Mouse (Mus musculus): ENCODE data around the gene Vsig10. TPM values are rescaled to one million over a fixed set of nuclear protein-coding genes. Genes with fewer than 3 reads are reported as not detected.

Vsig10 gene
- polyA plus RNA-seq, 1 experiment from 2014 or later, result 1.4 TPM

GRCm38 (mm10) chr5:117282360-117282759, 36.5 kb upstream of the Vsig10 start:
- Histone ChIP-seq H3K9me3 (ENCODE audit: control insufficient read depth, low read length) (no peaks in the 10 kb centered on the region), H3K27ac (ENCODE audit: low read depth, low read length) (no peak overlapping the region), H3K4me2 (ENCODE audit: low read depth) (no peak overlapping the region), H3K9ac (ENCODE audit: low read length) (no peak overlapping the region), H3K4me3 (ENCODE audit: low read depth, low read length) (no peak overlapping the region), H3K27me3 (ENCODE audit: control insufficient read depth, insufficient read depth, low read length) (no peaks in the 10 kb centered on the region), H3K36me3 (ENCODE audit: control insufficient read depth, insufficient read depth, low read length) (peaks cover 6% of the 10 kb centered on the region; the same call in 1 of the 2 replicates), H3K4me1 (ENCODE audit: control insufficient read depth, insufficient read depth, low read length) (peaks cover 10% of the 10 kb centered on the region)
- no peak for ATAC-seq (ENCODE audit: insufficient read depth, low FRiP score, low TSS enrichment)
- DNase-seq (ENCODE audit: low spot score), result no peak
- WGBS, result 89% methylated on average over 8 of the region's 8 CpGs

DNA sequence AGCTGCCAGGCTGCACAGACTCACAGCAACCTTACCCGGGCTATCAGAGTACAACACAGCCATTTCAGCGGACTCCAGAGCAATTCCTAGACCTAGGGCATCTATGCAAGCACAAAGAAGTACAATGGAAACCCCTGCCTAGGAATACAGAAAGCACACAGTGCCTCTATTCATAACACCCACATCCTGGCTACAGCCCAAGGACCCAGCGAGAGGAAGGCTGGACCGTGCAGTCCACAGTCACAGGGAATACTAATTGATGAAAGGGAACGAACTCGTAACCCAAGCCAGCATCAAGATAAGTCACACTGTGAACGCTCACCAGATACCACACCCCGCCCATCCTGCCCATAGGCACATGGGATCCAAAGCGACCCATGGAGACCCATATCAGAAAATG, 34.9 kb upstream of the Vsig10 start:
- no peaks in the 10 kb centered on the region for H3K27me3 ChIP-seq (ENCODE audit: control insufficient read depth, insufficient read depth, low read length)
- 81% methylated on average over 9 of the region's 9 CpGs for WGBS
- H3K9me3 ChIP-seq (ENCODE audit: control insufficient read depth, low read length), result no peaks in the 10 kb centered on the region
- DNase-seq (ENCODE audit: low spot score), result no peak
- H3K36me3 ChIP-seq (ENCODE audit: control insufficient read depth, insufficient read depth, low read length), result peaks cover 6% of the 10 kb centered on the region; the same call in 1 of the 2 replicates
- no peak for ATAC-seq (ENCODE audit: insufficient read depth, low FRiP score, low TSS enrichment)
- no peak overlapping the region for H3K4me3 ChIP-seq (ENCODE audit: low read depth, low read length)
- no peak overlapping the region for H3K4me2 ChIP-seq (ENCODE audit: low read depth)
- H3K4me1 ChIP-seq (ENCODE audit: control insufficient read depth, insufficient read depth, low read length), result peaks cover 14% of the 10 kb centered on the region
- no peak overlapping the region for H3K27ac ChIP-seq (ENCODE audit: low read depth, low read length)
- no peak overlapping the region for H3K9ac ChIP-seq (ENCODE audit: low read length)

GRCm38 (mm10) chr5:117284682-117285081, 34.2 kb upstream of the Vsig10 start:
- Histone ChIP-seq H3K36me3 (ENCODE audit: control insufficient read depth, insufficient read depth, low read length) (peaks cover 6% of the 10 kb centered on the region; the same call in 1 of the 2 replicates), H3K4me1 (ENCODE audit: control insufficient read depth, insufficient read depth, low read length) (peaks cover 14% of the 10 kb centered on the region), H3K4me3 (ENCODE audit: low read depth, low read length) (no peak overlapping the region), H3K9ac (ENCODE audit: low read length) (no peak overlapping the region), H3K4me2 (ENCODE audit: low read depth) (no peak overlapping the region), H3K27ac (ENCODE audit: low read depth, low read length) (no peak overlapping the region), H3K27me3 (ENCODE audit: control insufficient read depth, insufficient read depth, low read length) (no peaks in the 10 kb centered on the region), H3K9me3 (ENCODE audit: control insufficient read depth, low read length) (no peaks in the 10 kb centered on the region)
- ATAC-seq (ENCODE audit: insufficient read depth, low FRiP score, low TSS enrichment) (no peak), DNase-seq (ENCODE audit: low spot score) (no peak)
- WGBS, result 84% methylated on average over 7 of the region's 7 CpGs

DNA sequence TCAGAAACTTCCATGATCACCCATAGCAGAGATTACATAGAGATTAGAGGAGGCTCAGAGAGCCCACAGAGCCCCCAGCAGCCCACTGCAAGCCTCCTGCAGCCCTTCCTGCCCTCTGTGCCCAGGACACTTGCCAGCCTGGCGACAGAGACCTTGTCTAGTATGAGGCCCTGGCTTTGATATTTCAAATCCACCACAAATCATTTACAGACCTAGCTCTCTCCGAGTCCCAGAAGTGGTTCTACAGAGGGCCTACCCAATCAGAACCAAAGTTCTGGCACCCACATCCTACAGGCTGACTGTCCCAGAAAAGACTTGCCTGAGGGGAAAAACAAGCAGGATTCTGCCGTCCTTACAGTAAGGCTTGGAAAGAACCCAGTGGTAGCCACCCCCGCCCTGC, 33.6 kb upstream of the Vsig10 start:
- ATAC-seq (ENCODE audit: insufficient read depth, low FRiP score, low TSS enrichment) (no peak), DNase-seq (ENCODE audit: low spot score) (no peak)
- Histone ChIP-seq H3K27me3 (ENCODE audit: control insufficient read depth, insufficient read depth, low read length) (no peaks in the 10 kb centered on the region), H3K9me3 (ENCODE audit: control insufficient read depth, low read length) (no peaks in the 10 kb centered on the region), H3K4me3 (ENCODE audit: low read depth, low read length) (no peak overlapping the region), H3K27ac (ENCODE audit: low read depth, low read length) (no peak overlapping the region), H3K4me1 (ENCODE audit: control insufficient read depth, insufficient read depth, low read length) (peaks cover 14% of the 10 kb centered on the region), H3K4me2 (ENCODE audit: low read depth) (no peak overlapping the region), H3K36me3 (ENCODE audit: control insufficient read depth, insufficient read depth, low read length) (peaks cover 6% of the 10 kb centered on the region; the same call in 1 of the 2 replicates), H3K9ac (ENCODE audit: low read length) (no peak overlapping the region)
- 88% methylated on average over 4 of the region's 4 CpGs for WGBS

DNA sequence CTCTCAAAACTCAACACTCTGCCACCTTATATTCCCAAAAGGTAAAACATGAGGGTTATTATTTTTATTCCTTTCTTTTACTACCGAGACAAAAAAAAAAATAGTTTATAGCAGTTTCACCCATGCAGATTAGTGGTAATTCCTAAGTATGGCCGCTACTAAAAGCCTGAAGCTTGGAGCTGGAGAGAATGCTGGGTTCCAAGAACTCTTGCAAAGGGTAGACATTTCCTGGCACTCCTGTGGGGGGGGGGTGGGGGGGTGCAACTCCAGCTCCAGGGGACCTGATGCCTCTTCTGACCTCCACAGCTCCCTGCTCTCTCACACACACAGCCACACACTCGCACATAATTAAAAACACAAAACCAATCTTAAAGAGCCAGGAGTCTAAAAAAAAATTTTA, 32.6 kb upstream of the Vsig10 start:
- Histone ChIP-seq H3K27me3 (ENCODE audit: control insufficient read depth, insufficient read depth, low read length) (no peaks in the 10 kb centered on the region), H3K4me1 (ENCODE audit: control insufficient read depth, insufficient read depth, low read length) (peaks cover 14% of the 10 kb centered on the region), H3K27ac (ENCODE audit: low read depth, low read length) (no peak overlapping the region), H3K9me3 (ENCODE audit: control insufficient read depth, low read length) (no peaks in the 10 kb centered on the region), H3K9ac (ENCODE audit: low read length) (peak overlapping the region; percentile 70), H3K4me2 (ENCODE audit: low read depth) (peak overlapping the region; percentile 55), H3K36me3 (ENCODE audit: control insufficient read depth, insufficient read depth, low read length) (peaks cover 6% of the 10 kb centered on the region; the same call in 1 of the 2 replicates), H3K4me3 (ENCODE audit: low read depth, low read length) (peak overlapping the region; percentile 86)
- 52% methylated on average over 3 of the region's 3 CpGs for WGBS
- DNase-seq (ENCODE audit: low spot score), result no peak
- ATAC-seq (ENCODE audit: insufficient read depth, low FRiP score, low TSS enrichment), result no peak

- Histone ChIP-seq H3K9me3 (ENCODE audit: control insufficient read depth, low read length) (no peaks in the 10 kb centered on the region), H3K4me3 (ENCODE audit: low read depth, low read length) (peak within 1 kb of the TSS; percentile 86), H3K27me3 (ENCODE audit: control insufficient read depth, insufficient read depth, low read length) (no peaks in the 10 kb centered on the region), H3K9ac (ENCODE audit: low read length) (peak within 1 kb of the TSS; percentile 70), H3K4me2 (ENCODE audit: low read depth) (peak within 1 kb of the TSS; percentile 55), H3K4me1 (ENCODE audit: control insufficient read depth, insufficient read depth, low read length) (peaks cover 14% of the 10 kb centered on the region), H3K36me3 (ENCODE audit: control insufficient read depth, insufficient read depth, low read length) (peaks cover 3% of the 10 kb centered on the region; the same call in 1 of the 2 replicates), H3K27ac (ENCODE audit: low read depth, low read length) (no peak within 1 kb of the TSS)
- under 1% methylated on average over 66 of the region's 77 CpGs for WGBS
- ATAC-seq (ENCODE audit: insufficient read depth, low FRiP score, low TSS enrichment) (peak; percentile 96), DNase-seq (ENCODE audit: low spot score) (peak; percentile 97)
Observed at GRCm38 (mm10) chr5:117286831-117287822, 31.8 kb upstream of the Vsig10 start, which contains the start of gene Pebp1. TSS of gene Pebp1 (minus strand) at chr5:117287625.

- H3K9me3 ChIP-seq (ENCODE audit: control insufficient read depth, low read length), result no peaks in the 10 kb centered on the region
- no peak overlapping the region for H3K27ac ChIP-seq (ENCODE audit: low read depth, low read length)
- ATAC-seq (ENCODE audit: insufficient read depth, low FRiP score, low TSS enrichment) (no peak), DNase-seq (ENCODE audit: low spot score) (no peak)
- H3K4me3 ChIP-seq (ENCODE audit: low read depth, low read length), result no peak overlapping the region
- no peak overlapping the region for H3K4me2 ChIP-seq (ENCODE audit: low read depth)
- no peaks in the 10 kb centered on the region for H3K27me3 ChIP-seq (ENCODE audit: control insufficient read depth, insufficient read depth, low read length)
- no peak overlapping the region for H3K9ac ChIP-seq (ENCODE audit: low read length)
- H3K36me3 ChIP-seq (ENCODE audit: control insufficient read depth, insufficient read depth, low read length), result no peaks in the 10 kb centered on the region; the same call in 1 of the 2 replicates
- peaks cover 14% of the 10 kb centered on the region for H3K4me1 ChIP-seq (ENCODE audit: control insufficient read depth, insufficient read depth, low read length)
Observed at GRCm38 (mm10) chr5:117289646-117290045, 29.2 kb upstream of the Vsig10 start.

DNA sequence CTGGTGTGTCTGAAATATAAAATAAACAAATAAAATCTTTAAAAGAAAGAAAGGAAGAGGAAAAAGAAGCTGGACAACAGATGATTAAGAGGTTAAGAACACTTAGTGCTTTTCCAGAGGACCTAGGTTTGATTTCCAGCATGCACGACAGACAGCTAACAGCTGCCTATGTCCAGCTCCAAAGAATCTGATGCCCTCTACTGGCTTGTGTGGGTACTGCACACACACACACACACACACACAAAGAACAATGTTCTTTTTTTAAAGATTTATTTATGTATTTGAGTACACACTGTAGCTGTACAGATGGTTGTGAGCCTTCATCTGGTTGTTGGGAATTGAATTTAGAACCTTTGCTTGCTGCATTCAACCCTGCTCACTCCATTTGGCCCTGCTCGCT, 28.8 kb upstream of the Vsig10 start:
- H3K4me2 ChIP-seq (ENCODE audit: low read depth), result no peak overlapping the region
- WGBS, result 93% methylated on average over 2 of the region's 2 CpGs
- ATAC-seq (ENCODE audit: insufficient read depth, low FRiP score, low TSS enrichment) (no peak), DNase-seq (ENCODE audit: low spot score) (no peak)
- no peak overlapping the region for H3K27ac ChIP-seq (ENCODE audit: low read depth, low read length)
- no peaks in the 10 kb centered on the region for H3K27me3 ChIP-seq (ENCODE audit: control insufficient read depth, insufficient read depth, low read length)
- H3K9me3 ChIP-seq (ENCODE audit: control insufficient read depth, low read length), result no peaks in the 10 kb centered on the region
- H3K36me3 ChIP-seq (ENCODE audit: control insufficient read depth, insufficient read depth, low read length), result no peaks in the 10 kb centered on the region; the same call in 1 of the 2 replicates
- H3K4me3 ChIP-seq (ENCODE audit: low read depth, low read length), result no peak overlapping the region
- H3K9ac ChIP-seq (ENCODE audit: low read length), result no peak overlapping the region
- H3K4me1 ChIP-seq (ENCODE audit: control insufficient read depth, insufficient read depth, low read length), result peaks cover 14% of the 10 kb centered on the region

- H3K4me2 ChIP-seq (ENCODE audit: low read depth), result no peak overlapping the region
- DNase-seq (ENCODE audit: low spot score) (no peak), ATAC-seq (ENCODE audit: insufficient read depth, low FRiP score, low TSS enrichment) (no peak)
- H3K9ac ChIP-seq (ENCODE audit: low read length), result no peak overlapping the region
- H3K9me3 ChIP-seq (ENCODE audit: control insufficient read depth, low read length), result no peaks in the 10 kb centered on the region
- H3K27ac ChIP-seq (ENCODE audit: low read depth, low read length), result no peak overlapping the region
- no peak overlapping the region for H3K4me3 ChIP-seq (ENCODE audit: low read depth, low read length)
- H3K27me3 ChIP-seq (ENCODE audit: control insufficient read depth, insufficient read depth, low read length), result no peaks in the 10 kb centered on the region
- WGBS, result 87% methylated on average over 3 of the region's 3 CpGs
- H3K36me3 ChIP-seq (ENCODE audit: control insufficient read depth, insufficient read depth, low read length), result no peaks in the 10 kb centered on the region
- peaks cover 7% of the 10 kb centered on the region for H3K4me1 ChIP-seq (ENCODE audit: control insufficient read depth, insufficient read depth, low read length)
Observed at GRCm38 (mm10) chr5:117291312-117291711, 27.6 kb upstream of the Vsig10 start.
